Mouse (Mus musculus) myocyte (in vitro differentiated cells): Measurements from ENCODE around the gene Nup107.

ENCODE experiments used
- CEBPB ChIP-seq: IDR thresholded peaks from 2 replicates; pipeline ENCODE4 v1.6.1; 2011; ENCODE audit warnings: mild to moderate bottlenecking, moderate library complexity; ENCODE audit not compliant: poor library complexity, insufficient read depth, severe bottlenecking
- POLR2A ChIP-seq: IDR thresholded peaks from one replicate; pipeline ENCODE4 v1.6.1; 2011; ENCODE audit warnings: low read depth, mild to moderate bottlenecking, control low read depth, moderate library complexity; ENCODE audit not compliant: insufficient read length
- POLR2AphosphoS2 ChIP-seq: IDR thresholded peaks from one replicate; pipeline ENCODE4 v1.6.1; 2011; ENCODE audit warnings: low read depth, control low read depth; ENCODE audit not compliant: insufficient read length
- TCF3 ChIP-seq: IDR thresholded peaks from one replicate; pipeline ENCODE4 v1.6.1; 2011; ENCODE audit warnings: low read depth, control low read depth; ENCODE audit not compliant: insufficient read length
- USF1 ChIP-seq: IDR thresholded peaks from one replicate; pipeline ENCODE4 v1.6.1; 2011; ENCODE audit warnings: low read depth, mild to moderate bottlenecking, control low read depth, moderate library complexity

DNA sequence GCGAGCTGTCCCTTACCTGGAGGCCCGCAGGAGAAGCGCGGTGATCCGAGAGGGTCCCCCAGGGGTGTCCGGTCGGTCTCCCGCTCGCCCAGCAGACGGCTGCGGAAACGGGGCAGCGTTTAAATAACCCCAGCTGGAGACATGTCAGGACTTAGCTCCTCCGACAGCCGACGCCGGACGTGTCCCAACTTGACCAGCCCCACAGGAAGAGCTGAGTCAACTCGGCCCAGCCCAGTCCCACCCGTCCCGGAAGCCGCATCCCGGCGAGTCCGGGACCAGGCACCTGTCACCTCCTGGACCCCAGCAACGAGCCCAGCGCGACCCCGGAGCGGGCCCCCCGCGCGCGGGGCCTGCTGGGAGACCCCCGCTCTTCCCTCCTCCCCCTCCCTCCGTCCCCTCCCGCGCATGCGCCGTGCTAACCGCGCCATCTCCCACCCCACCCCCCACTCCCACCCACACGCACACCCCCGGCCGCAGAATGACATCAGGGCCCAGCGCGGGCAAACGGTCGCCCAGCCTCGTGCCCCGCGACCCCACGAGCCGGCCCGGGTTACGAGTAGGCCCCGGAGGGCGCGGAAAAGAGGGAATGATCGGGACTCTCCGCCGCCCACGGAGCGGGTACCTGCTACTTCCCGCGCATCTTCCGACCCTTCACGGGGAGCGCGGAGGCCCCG, 82.4 kb downstream of the Nup107 start:
- TF ChIP-seq TCF3 (no peak), CEBPB (no peak), POLR2AphosphoS2 (peak; percentile 69), USF1 (no peak), POLR2A (peak; percentile 66)
